Comparison of ENCODE assay signal across 20 mouse cellular contexts in genomic region chr16:53011847-53012246, GRCm38 (mm10).
DNase-seq lines count a peak whose midpoint lies in the region; ATAC-seq and TF ChIP-seq lines count a peak whose summit lies in the region.
"Had no signal": no experiment of that assay in that cellular context is flagged by ENCODE, and none has a peak within 500 bp of the region (broad histone marks: within the 10 kb centered on the region; RNA-seq: fewer than 3 reads in every experiment).

No protein-coding gene starts in this region.

- H3K36me3 ChIP-seq in kidney, embryonic 14.5 days (ENCODE audit: control insufficient read depth, insufficient read depth, low read length): no peaks in the 10 kb centered on the region
- no peaks in the 10 kb centered on the region for H3K36me3 ChIP-seq in stomach, postnatal 0 days (ENCODE audit: control insufficient read depth, insufficient read depth, low read length)
- H3K36me3 ChIP-seq in midbrain, embryonic 10.5 days: no peaks in the 10 kb centered on the region
- H3K36me3 ChIP-seq: heart, embryonic 10.5 days; limb, embryonic 10.5 days; liver, embryonic 15.5 days had no signal

- WGBS in kidney, embryonic 14.5 days: 67% methylated on average over 1 of the region's 1 CpGs
- WGBS in lung, adult 2 months: 57% methylated on average over 1 of the region's 1 CpGs
- 77% methylated on average over 1 of the region's 1 CpGs for WGBS in stomach, postnatal 0 days
- 53% methylated on average over 1 of the region's 1 CpGs for WGBS in midbrain, embryonic 10.5 days

- H3K4me2 ChIP-seq in kidney, embryonic 14.5 days (replicated peaks; ENCODE audit: low read depth, low read length): no peak overlapping the region
- H3K4me2 ChIP-seq in stomach, postnatal 0 days (replicated peaks; ENCODE audit: low read depth): no peak overlapping the region
- H3K4me2 ChIP-seq: liver, embryonic 15.5 days had no signal

- no peak for ATAC-seq in kidney, embryonic 14.5 days (ENCODE audit: low FRiP score, low TSS enrichment)
- ATAC-seq in stomach, postnatal 0 days (ENCODE audit: low FRiP score, low TSS enrichment): no peak
- ATAC-seq: forebrain, embryonic 14.5 days; hindbrain, embryonic 16.5 days; intestine, postnatal 0 days had no signal

- H3K27me3 ChIP-seq in kidney, embryonic 14.5 days (ENCODE audit: control insufficient read depth, insufficient read depth, low read length): no peaks in the 10 kb centered on the region
- no peaks in the 10 kb centered on the region for H3K27me3 ChIP-seq in stomach, postnatal 0 days (ENCODE audit: control insufficient read depth, insufficient read depth, low read length)
- no peaks in the 10 kb centered on the region for H3K27me3 ChIP-seq in midbrain, embryonic 10.5 days (ENCODE audit: low read depth, poor library complexity, severe bottlenecking)
- H3K27me3 ChIP-seq: liver, embryonic 15.5 days had no signal

- no peaks in the 10 kb centered on the region for H3K9me3 ChIP-seq in kidney, embryonic 14.5 days (ENCODE audit: control insufficient read depth, low read length)
- H3K9me3 ChIP-seq in stomach, postnatal 0 days (ENCODE audit: control insufficient read depth, low read length): no peaks in the 10 kb centered on the region
- no peaks in the 10 kb centered on the region for H3K9me3 ChIP-seq in midbrain, embryonic 10.5 days (replicated peaks)
- H3K9me3 ChIP-seq: heart, embryonic 10.5 days; limb, embryonic 10.5 days; liver, embryonic 15.5 days had no signal

- H3K4me1 ChIP-seq in kidney, embryonic 14.5 days (ENCODE audit: control insufficient read depth, insufficient read depth, low read length): no peaks in the 10 kb centered on the region
- no peaks in the 10 kb centered on the region for H3K4me1 ChIP-seq in lung, adult 2 months (ENCODE audit: control insufficient read depth, insufficient read depth, low read length)
- no peaks in the 10 kb centered on the region for H3K4me1 ChIP-seq in stomach, postnatal 0 days (replicated peaks; ENCODE audit: control insufficient read depth, insufficient read depth)
- H3K4me1 ChIP-seq in midbrain, embryonic 10.5 days: peaks cover 6% of the 10 kb centered on the region
- H3K4me1 ChIP-seq: heart, embryonic 10.5 days; limb, embryonic 10.5 days; liver, embryonic 15.5 days had no signal

- no peak overlapping the region for H3K27ac ChIP-seq in kidney, embryonic 14.5 days (ENCODE audit: low read depth, low read length)
- no peak overlapping the region for H3K27ac ChIP-seq in stomach, postnatal 0 days (replicated peaks)
- H3K27ac ChIP-seq in gastrocnemius, adult 2 months: no peak overlapping the region
- H3K27ac ChIP-seq in midbrain, embryonic 10.5 days (replicated peaks): no peak overlapping the region
- H3K27ac ChIP-seq: heart, embryonic 10.5 days; limb, embryonic 10.5 days; liver, embryonic 15.5 days had no signal

- no peak for TF ChIP-seq POLR2A in lung, adult 2 months (IDR thresholded peaks at IDR 0.05; ENCODE audit: borderline replicate concordance, extremely low read depth, low read depth, low read length)

- DNase-seq in kidney, postnatal 4 days: peak; percentile 2 to 6
- peak; percentile 4 for DNase-seq in lung, adult 2 months
- peak; percentile 33 for DNase-seq in lung, postnatal 14 days
- DNase-seq in stomach, postnatal 0 days (ENCODE audit: low spot score): no peak
- DNase-seq in gastrocnemius, adult 2 months: no peak
- no peak for DNase-seq in midbrain, embryonic 10.5 days (ENCODE audit: low spot score)
- DNase-seq: adrenal gland, adult 2 months; cerebellum, adult 11 months; cerebellum, postnatal 10 days; liver; midbrain, embryonic 14.5 days; thymus, adult 2 months; thymus, postnatal 4 days had no signal

- intact Hi-C loops in gastrocnemius, adult 2 months (cut with DNase I): no loop called here

- H3K9ac ChIP-seq in kidney, embryonic 14.5 days (ENCODE audit: low read depth, low read length): no peak overlapping the region
- no peak overlapping the region for H3K9ac ChIP-seq in stomach, postnatal 0 days (ENCODE audit: low read length)
- H3K9ac ChIP-seq: liver, embryonic 15.5 days had no signal

- TF ChIP-seq EP300 in stomach, postnatal 0 days (optimal IDR thresholded peaks at IDR 0.05): no peak

- TF ChIP-seq CTCF in lung, adult 2 months (IDR thresholded peaks at IDR 0.05; ENCODE audit: insufficient read depth, low read length): no peak
- no peak for TF ChIP-seq CTCF in stomach, postnatal 0 days (IDR thresholded peaks at IDR 0.05; ENCODE audit: low read depth)
- no peak for TF ChIP-seq CTCF in gastrocnemius, adult 2 months (IDR thresholded peaks at IDR 0.05)

- no peak overlapping the region for H3K4me3 ChIP-seq in kidney, embryonic 14.5 days (ENCODE audit: low read length)
- H3K4me3 ChIP-seq in lung, adult 2 months (replicated peaks; ENCODE audit: extremely low read depth, low read depth, low read length): no peak overlapping the region
- H3K4me3 ChIP-seq in stomach, postnatal 0 days (ENCODE audit: low read depth, low read length): no peak overlapping the region
- H3K4me3 ChIP-seq in gastrocnemius, adult 2 months: no peak overlapping the region
- H3K4me3 ChIP-seq in midbrain, embryonic 10.5 days: no peak overlapping the region
- H3K4me3 ChIP-seq: heart, embryonic 10.5 days; limb, embryonic 10.5 days; liver, embryonic 15.5 days had no signal

Comparison
In these comparisons a context has a peak if more than half of its experiments do, and no peak if none do; other contexts are left out.
1. DNase-seq: peak in kidney, postnatal 4 days (2 of 2), lung, adult 2 months (single experiment) and lung, postnatal 14 days (single experiment); none in stomach, postnatal 0 days (single experiment), gastrocnemius, adult 2 months (single experiment) and midbrain, embryonic 10.5 days (single experiment).